Mouse (Mus musculus) kidney, embryonic 16.5 days (tissue): Measurements from ENCODE around the gene Zfp410. TPM values are rescaled to one million over a fixed set of nuclear protein-coding genes. Genes with fewer than 3 reads are reported as not detected.

Experiments used
- ATAC-seq: fragments of 200-750 bp; cut with Nextera tagmentation; 2 replicates; pipeline ENCODE4 v1.8.0; 2017; ENCODE audit warnings: moderate TSS enrichment; ENCODE audit not compliant: low FRiP score, low TSS enrichment
- H3K27ac ChIP-seq: fragments of 300-500 bp; sonication (generic); 2 replicates; pipeline ENCODE4 v1.5.1; 2014; ENCODE audit warnings: low read length
- H3K27me3 ChIP-seq: fragments of 300-500 bp; sonication (generic); 2 replicates; pipeline ENCODE4 v1.6.1; 2014; ENCODE audit warnings: low read length, control low read depth, mixed read lengths; ENCODE audit not compliant: insufficient read depth
- H3K36me3 ChIP-seq: fragments of 300-500 bp; sonication (generic); 2 replicates; pipeline ENCODE4 v1.6.1; 2014; ENCODE audit warnings: low read length, control low read depth, mixed read lengths; ENCODE audit not compliant: insufficient read depth
- H3K4me1 ChIP-seq: fragments of 300-500 bp; sonication (generic); 2 replicates; pipeline ENCODE4 v1.6.1; 2014; ENCODE audit warnings: low read length, control low read depth, mixed read lengths; ENCODE audit not compliant: insufficient read depth
- H3K4me2 ChIP-seq: fragments of 300-500 bp; sonication (generic); replicated peaks from 2 replicates; pipeline ENCODE4 v1.6.1; 2014; ENCODE audit warnings: low read depth, low read length
- H3K4me3 ChIP-seq: fragments of 300-500 bp; sonication (generic); 2 replicates; pipeline ENCODE4 v1.5.1; 2014; ENCODE audit warnings: mild to moderate bottlenecking, low read length
- H3K9ac ChIP-seq: fragments of 300-500 bp; sonication (generic); replicated peaks from 2 replicates; pipeline ENCODE4 v1.6.1; 2014; ENCODE audit warnings: low read length
- H3K9me3 ChIP-seq: fragments of 300-500 bp; sonication (generic); 2 replicates; pipeline ENCODE4 v1.6.1; 2016; ENCODE audit warnings: low read length, control low read depth
- WGBS: fragments of 180-500 bp; shearing (Covaris S2); extraction: QIAGEN DNeasy Blood & Tissue Kit; methylation state at CpG from one replicate; pipeline ENCODE4 v1.1.7; 2014; 5-methylcytosine and 5-hydroxymethylcytosine counted together
- polyA plus RNA-seq: library from polyadenylated mRNA; unstranded; fragments of >200 nt; fragmentation: Nextera tagmentation; extraction: Ambion mirVana; gene quantifications from 2 replicates; pipeline ENCODE4 v1.2.1, GENCODE M21; 2015

The Zfp410 gene
- polyA plus RNA-seq, 1 experiment from 2014 or later: 85.5 TPM

- peak within 1 kb of the TSS; percentile 56 for H3K4me3 ChIP-seq
- H3K9me3 ChIP-seq: no peaks in the 10 kb centered on the region
- H3K9ac ChIP-seq: peak within 1 kb of the TSS; percentile 70
- H3K4me2 ChIP-seq: peak within 1 kb of the TSS; percentile 67
- H3K27ac ChIP-seq: peak within 1 kb of the TSS; percentile 76
- no peaks in the 10 kb centered on the region for H3K36me3 ChIP-seq
- no peaks in the 10 kb centered on the region for H3K27me3 ChIP-seq
- ATAC-seq: peak; percentile 95
- H3K4me1 ChIP-seq: no peaks in the 10 kb centered on the region
- under 1% methylated on average over 39 of the region's 39 CpGs for WGBS
Measured at GRCm38 (mm10) chr12:84284885-84285592, 31.6 kb upstream of the Zfp410 start, which contains the start of gene Ptgr2. Gene Ptgr2 (plus strand): TSS chr12:84285232.

- Histone ChIP-seq H3K27me3 (no peaks in the 10 kb centered on the region), H3K9ac (peak overlapping the region; percentile 70), H3K4me1 (no peaks in the 10 kb centered on the region), H3K36me3 (no peaks in the 10 kb centered on the region), H3K9me3 (no peaks in the 10 kb centered on the region), H3K4me2 (peak overlapping the region; percentile 67), H3K27ac (peak overlapping the region; percentile 76), H3K4me3 (peak overlapping the region; percentile 56)
- WGBS: 33% methylated on average over 8 of the region's 8 CpGs
- no peak for ATAC-seq
Measured at GRCm38 (mm10) chr12:84285593-84285968, 31.1 kb upstream of the Zfp410 start.

GRCm38 (mm10) chr12:84288461-84288860 lies 28.2 kb upstream of the Zfp410 start:
- H3K9me3 ChIP-seq: no peaks in the 10 kb centered on the region
- H3K4me3 ChIP-seq: no peak overlapping the region
- no peak overlapping the region for H3K4me2 ChIP-seq
- H3K4me1 ChIP-seq: no peaks in the 10 kb centered on the region
- H3K9ac ChIP-seq: no peak overlapping the region
- H3K27ac ChIP-seq: no peak overlapping the region
- no peaks in the 10 kb centered on the region for H3K27me3 ChIP-seq
- WGBS: 61% methylated on average over 3 of the region's 3 CpGs
- peaks cover 3% of the 10 kb centered on the region; the same call in 1 of the 2 replicates for H3K36me3 ChIP-seq
- ATAC-seq: no peak

GRCm38 (mm10) chr12:84297851-84298250 lies 18.8 kb upstream of the Zfp410 start:
- Histone ChIP-seq H3K4me3 (no peak overlapping the region), H3K36me3 (peaks cover 26% of the 10 kb centered on the region), H3K9me3 (no peaks in the 10 kb centered on the region), H3K4me1 (no peaks in the 10 kb centered on the region), H3K27ac (no peak overlapping the region), H3K9ac (no peak overlapping the region), H3K27me3 (no peaks in the 10 kb centered on the region), H3K4me2 (no peak overlapping the region)
- 90% methylated on average over 6 of the region's 6 CpGs for WGBS
- ATAC-seq: no peak

- Histone ChIP-seq H3K27ac (no peak overlapping the region), H3K9ac (no peak overlapping the region), H3K27me3 (no peaks in the 10 kb centered on the region), H3K4me1 (no peaks in the 10 kb centered on the region), H3K4me2 (no peak overlapping the region), H3K9me3 (no peaks in the 10 kb centered on the region), H3K36me3 (peaks cover 31% of the 10 kb centered on the region), H3K4me3 (no peak overlapping the region)
- no peak for ATAC-seq
- WGBS: 95% methylated on average over 2 of the region's 2 CpGs
Measured at GRCm38 (mm10) chr12:84299265-84299664, 17.4 kb upstream of the Zfp410 start.

GRCm38 (mm10) chr12:84304101-84304500 lies 12.6 kb upstream of the Zfp410 start:
- H3K4me3 ChIP-seq: no peak overlapping the region
- H3K4me1 ChIP-seq: no peaks in the 10 kb centered on the region
- WGBS: 89% methylated on average over 5 of the region's 5 CpGs
- H3K27ac ChIP-seq: no peak overlapping the region
- peaks cover 17% of the 10 kb centered on the region for H3K36me3 ChIP-seq
- no peak overlapping the region for H3K9ac ChIP-seq
- no peak overlapping the region for H3K4me2 ChIP-seq
- no peaks in the 10 kb centered on the region for H3K9me3 ChIP-seq
- H3K27me3 ChIP-seq: no peaks in the 10 kb centered on the region
- no peak for ATAC-seq

- Histone ChIP-seq H3K27ac (no peak overlapping the region), H3K4me3 (no peak overlapping the region), H3K9ac (no peak overlapping the region), H3K36me3 (peaks cover 17% of the 10 kb centered on the region), H3K4me2 (no peak overlapping the region), H3K27me3 (no peaks in the 10 kb centered on the region), H3K4me1 (no peaks in the 10 kb centered on the region), H3K9me3 (no peaks in the 10 kb centered on the region)
- WGBS: 63% methylated on average over 1 of the region's 1 CpGs
- no peak for ATAC-seq
Measured at GRCm38 (mm10) chr12:84304554-84304953, 12.1 kb upstream of the Zfp410 start.

- Histone ChIP-seq H3K27ac (no peak overlapping the region), H3K27me3 (no peaks in the 10 kb centered on the region), H3K9ac (no peak overlapping the region), H3K36me3 (no peaks in the 10 kb centered on the region), H3K4me3 (no peak overlapping the region), H3K4me2 (no peak overlapping the region), H3K9me3 (no peaks in the 10 kb centered on the region), H3K4me1 (peaks cover 5% of the 10 kb centered on the region)
- whole genome bisulfite sequencing: 72% methylated on average over 4 of the region's 5 CpGs
- no peak for ATAC-seq
Measured at GRCm38 (mm10) chr12:84311306-84311705, 5.3 kb upstream of the Zfp410 start.

GRCm38 (mm10) chr12:84316006-84316405 lies 646 bp upstream of the Zfp410 start:
- 34% methylated on average over 7 of the region's 7 CpGs for WGBS

GRCm38 (mm10) chr12:84327111-84327512 lies 10.5 kb downstream of the Zfp410 start:
- 57% methylated on average over 4 of the region's 4 CpGs for WGBS
- no peak overlapping the region for H3K4me2 ChIP-seq
- H3K27me3 ChIP-seq: no peaks in the 10 kb centered on the region
- ATAC-seq: no peak
- H3K4me3 ChIP-seq: no peak overlapping the region
- H3K27ac ChIP-seq: no peak overlapping the region
- peaks cover 54% of the 10 kb centered on the region for H3K36me3 ChIP-seq
- H3K9ac ChIP-seq: no peak overlapping the region
- H3K4me1 ChIP-seq: no peaks in the 10 kb centered on the region
- no peaks in the 10 kb centered on the region for H3K9me3 ChIP-seq

More at GRCm38 (mm10) chr12:84316006-84316405, 646 bp upstream of the Zfp410 start:
- peaks cover 14% of the 10 kb centered on the region for H3K4me1 ChIP-seq
- H3K27me3 ChIP-seq: no peaks in the 10 kb centered on the region
- H3K9me3 ChIP-seq: no peaks in the 10 kb centered on the region
- H3K36me3 ChIP-seq: no peaks in the 10 kb centered on the region
- H3K27ac ChIP-seq: peak overlapping the region; percentile 98
- H3K4me2 ChIP-seq: peak overlapping the region; percentile 83
- ATAC-seq: no peak
- H3K9ac ChIP-seq: peak overlapping the region; percentile 97
- H3K4me3 ChIP-seq: peak overlapping the region; percentile 99
